Mouse (Mus musculus) midbrain, postnatal 0 days (tissue): ENCODE measurements around the gene Actl6b. TPM values are rescaled to one million over a fixed set of nuclear protein-coding genes. Genes with fewer than 3 reads are reported as not detected.

Experiments
- ATAC-seq: fragments of 200-750 bp; cut with Nextera tagmentation; 2 replicates; pipeline ENCODE4 v1.8.0; 2017; ENCODE audit warnings: moderate number of reproducible peaks, mild to moderate bottlenecking, moderate TSS enrichment, moderate library complexity; ENCODE audit not compliant: low FRiP score
- DNase-seq: peaks from one replicate; pipeline ENCODE4 v3.0.0-alpha.2; 2015; ENCODE audit warnings: low spot score
- H3K27ac ChIP-seq: fragments of 300-500 bp; sonication (generic); 2 replicates; pipeline ENCODE4 v1.5.1; 2014; ENCODE audit warnings: low read depth, mild to moderate bottlenecking, low read length, mixed read lengths
- H3K27me3 ChIP-seq: fragments of 300-500 bp; sonication (generic); 2 replicates; pipeline ENCODE4 v1.6.1; 2014; ENCODE audit warnings: low read length, control low read depth, mixed read lengths; ENCODE audit not compliant: insufficient read depth
- H3K36me3 ChIP-seq: fragments of 300-500 bp; sonication (generic); 2 replicates; pipeline ENCODE4 v1.6.1; 2014; ENCODE audit warnings: low read length, control low read depth, mixed read lengths; ENCODE audit not compliant: insufficient read depth
- H3K4me1 ChIP-seq: fragments of 300-500 bp; sonication (generic); 2 replicates; pipeline ENCODE4 v1.6.1; 2014; ENCODE audit warnings: mild to moderate bottlenecking, control low read depth, antibody characterized with exemption, low read length, mixed read lengths; ENCODE audit not compliant: insufficient read depth
- H3K4me2 ChIP-seq: fragments of 300-500 bp; sonication (generic); 2 replicates; pipeline ENCODE4 v1.6.1; 2014; ENCODE audit warnings: low read depth, mild to moderate bottlenecking, low read length, mixed read lengths; ENCODE audit not compliant: poor library complexity, severe bottlenecking
- H3K4me3 ChIP-seq: fragments of 300-500 bp; sonication (generic); 2 replicates; pipeline ENCODE4 v1.5.1; 2014; ENCODE audit warnings: low read depth, mild to moderate bottlenecking, low read length, moderate library complexity
- H3K9ac ChIP-seq: fragments of 300-500 bp; sonication (generic); replicated peaks from 2 replicates; pipeline ENCODE4 v1.6.1; 2014; ENCODE audit warnings: mild to moderate bottlenecking, low read length, moderate library complexity, mixed read lengths; ENCODE audit not compliant: poor library complexity, severe bottlenecking
- H3K9me3 ChIP-seq: fragments of 300-500 bp; sonication (generic); 2 replicates; pipeline ENCODE4 v1.6.1; 2016; ENCODE audit warnings: low read length, control low read depth
- CTCF ChIP-seq: IDR thresholded peaks from 2 replicates; pipeline ENCODE4 v1.5.1; 2016; ENCODE audit warnings: antibody characterized with exemption, mild to moderate bottlenecking
- WGBS: fragments of 180-500 bp; shearing (Covaris S2); extraction: QIAGEN DNeasy Blood & Tissue Kit; methylation state at CpG from one replicate; pipeline ENCODE4 v1.1.7; 2014; 5-methylcytosine and 5-hydroxymethylcytosine counted together
- polyA plus RNA-seq: library from polyadenylated mRNA; unstranded; fragments of >200 nt; fragmentation: Nextera tagmentation; extraction: Ambion mirVana; gene quantifications from 2 replicates; pipeline ENCODE4 v1.2.1, GENCODE M21; 2015
- total RNA-seq: library from RNA; depleted of rRNA; stranded (reverse); fragments of >200 nt; gene quantifications from 2 replicates; pipeline ENCODE4 v1.2.3, GENCODE M21; 2014; rRNA removed

Actl6b gene
- total RNA-seq (248 and 270 TPM in 2 replicates), polyA plus RNA-seq (264 and 287 TPM in 2 replicates)

GRCm38 (mm10) chr5:137553411-137553837 lies at the start of gene Actl6b:
Actl6b (plus strand) TSS chr5:137553517.
- 1% methylated on average over 37 of the region's 37 CpGs for WGBS
- H3K4me2 ChIP-seq = peak within 1 kb of the TSS; percentile 75

GRCm38 (mm10) chr5:137504041-137504440 lies 49.3 kb upstream of the Actl6b start:
- Histone ChIP-seq H3K27me3 (no peaks in the 10 kb centered on the region), H3K36me3 (no peaks in the 10 kb centered on the region; the same call in 1 of the 2 replicates), H3K27ac (no peak overlapping the region), H3K4me2 (no peak overlapping the region), H3K4me1 (peaks cover 7% of the 10 kb centered on the region), H3K9ac (no peak overlapping the region), H3K4me3 (no peak overlapping the region), H3K9me3 (no peaks in the 10 kb centered on the region)
- DNase-seq (no peak), ATAC-seq (no peak)
- TF ChIP-seq CTCF = peak; percentile 45
- WGBS = 82% methylated on average over 6 of the region's 6 CpGs

More at GRCm38 (mm10) chr5:137553411-137553837, at the start of gene Actl6b:
- Histone ChIP-seq H3K36me3 (no peaks in the 10 kb centered on the region), H3K27me3 (no peaks in the 10 kb centered on the region), H3K27ac (peak within 1 kb of the TSS; percentile 76), H3K4me1 (peaks cover 10% of the 10 kb centered on the region), H3K4me3 (peak within 1 kb of the TSS; percentile 63), H3K9me3 (no peaks in the 10 kb centered on the region), H3K9ac (peak within 1 kb of the TSS; percentile 84)
- ATAC-seq (peak; percentile 93), DNase-seq (peak; percentile 97)
- no peak for TF ChIP-seq CTCF

GRCm38 (mm10) chr5:137510014-137510501 lies 43.3 kb upstream of the Actl6b start:
- H3K27ac ChIP-seq = peak overlapping the region; percentile 90
- peaks cover 13% of the 10 kb centered on the region; the same call in 1 of the 2 replicates for H3K4me1 ChIP-seq
- 0 out of 2 replicates have a peak, but pooled peaks cover 3% of the 10 kb centered on the region for H3K36me3 ChIP-seq
- ATAC-seq (peak; percentile 79), DNase-seq (peak; percentile 79)
- peak overlapping the region; percentile 99 for H3K9ac ChIP-seq
- no peaks in the 10 kb centered on the region for H3K9me3 ChIP-seq
- no peaks in the 10 kb centered on the region for H3K27me3 ChIP-seq
- 2% methylated on average over 43 of the region's 52 CpGs for WGBS
- no peak for TF ChIP-seq CTCF
- H3K4me3 ChIP-seq = peak overlapping the region; percentile 97
- H3K4me2 ChIP-seq = peak overlapping the region; percentile 92

GRCm38 (mm10) chr5:137510573-137511390 lies 42.5 kb upstream of the Actl6b start:
- Histone ChIP-seq H3K27me3 (no peaks in the 10 kb centered on the region), H3K4me1 (peaks cover 13% of the 10 kb centered on the region; the same call in 1 of the 2 replicates), H3K4me2 (peak overlapping the region; percentile 92), H3K4me3 (peak overlapping the region; percentile 97), H3K27ac (peak overlapping the region; percentile 90), H3K9me3 (no peaks in the 10 kb centered on the region), H3K36me3 (0 out of 2 replicates have a peak, but pooled peaks cover 3% of the 10 kb centered on the region), H3K9ac (peak overlapping the region; percentile 99)
- peak; percentile 54; the same call in 1 of the 2 replicates for ATAC-seq
- no peak for TF ChIP-seq CTCF
- DNase-seq = no peak
- WGBS = 0% methylated on average over 24 of the region's 83 CpGs

GRCm38 (mm10) chr5:137511706-137512105 lies 41.6 kb upstream of the Actl6b start:
- Histone ChIP-seq H3K9me3 (no peaks in the 10 kb centered on the region), H3K4me1 (peaks cover 13% of the 10 kb centered on the region; the same call in 1 of the 2 replicates), H3K9ac (peak overlapping the region; percentile 99), H3K27ac (peak overlapping the region; percentile 90), H3K4me2 (peak overlapping the region; percentile 92), H3K4me3 (peak overlapping the region; percentile 97), H3K27me3 (no peaks in the 10 kb centered on the region), H3K36me3 (0 out of 2 replicates have a peak, but pooled peaks cover 3% of the 10 kb centered on the region)
- no peak for TF ChIP-seq CTCF
- 52% methylated on average over 3 of the region's 3 CpGs for WGBS
- no peak for ATAC-seq
- DNase-seq = no peak
